Mouse (Mus musculus): ENCODE results near the gene Pard3b. TPM values are rescaled to one million over a fixed set of nuclear protein-coding genes. Genes with fewer than 3 reads are reported as not detected.

The Pard3b gene
- polyA plus RNA-seq, 1 experiment, result 3.0 TPM

GRCm38 (mm10) chr1:62624166-62624565, 985.5 kb downstream of the Pard3b start:
- Histone ChIP-seq H3K4me3 (ENCODE audit: insufficient read depth, low read depth, low read length) (no peak overlapping the region), H3K4me1 (ENCODE audit: control insufficient read depth, insufficient read depth, insufficient read length, low read length) (no peaks in the 10 kb centered on the region), H3K27ac (replicated peaks; ENCODE audit: low read depth, low read length) (no peak overlapping the region)

GRCm38 (mm10) chr1:62624836-62625235, 986.2 kb downstream of the Pard3b start:
- no peak overlapping the region for H3K4me3 ChIP-seq (ENCODE audit: insufficient read depth, low read depth, low read length)
- no peaks in the 10 kb centered on the region for H3K4me1 ChIP-seq (ENCODE audit: control insufficient read depth, insufficient read depth, insufficient read length, low read length)
- H3K27ac ChIP-seq (replicated peaks; ENCODE audit: low read depth, low read length), result no peak overlapping the region

DNA sequence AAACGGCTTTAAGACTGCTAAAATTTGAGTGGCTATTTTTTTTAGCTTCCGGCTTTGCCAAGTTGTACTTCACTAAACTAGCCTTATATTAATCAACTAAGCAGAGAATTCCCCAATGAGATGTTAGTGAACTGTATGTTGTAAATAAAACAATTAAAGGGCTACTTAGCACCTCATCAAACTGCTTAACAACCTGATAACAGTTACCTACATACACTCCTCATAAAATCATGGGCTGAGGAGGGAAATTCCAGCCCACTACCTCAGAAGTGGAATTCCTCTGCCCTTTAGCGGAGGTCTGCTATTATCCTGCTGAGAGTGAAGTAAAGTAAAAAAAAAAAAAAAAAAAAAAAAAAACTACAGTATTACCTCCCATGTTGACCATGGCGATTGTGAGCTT, 986.7 kb downstream of the Pard3b start:
- Histone ChIP-seq H3K27ac (replicated peaks; ENCODE audit: low read depth, low read length) (no peak overlapping the region), H3K4me3 (ENCODE audit: insufficient read depth, low read depth, low read length) (no peak overlapping the region), H3K4me1 (ENCODE audit: control insufficient read depth, insufficient read depth, insufficient read length, low read length) (no peaks in the 10 kb centered on the region)

GRCm38 (mm10) chr1:62625819-62626505, 987.3 kb downstream of the Pard3b start:
- H3K27ac ChIP-seq (replicated peaks; ENCODE audit: low read depth, low read length), result no peak overlapping the region

DNA sequence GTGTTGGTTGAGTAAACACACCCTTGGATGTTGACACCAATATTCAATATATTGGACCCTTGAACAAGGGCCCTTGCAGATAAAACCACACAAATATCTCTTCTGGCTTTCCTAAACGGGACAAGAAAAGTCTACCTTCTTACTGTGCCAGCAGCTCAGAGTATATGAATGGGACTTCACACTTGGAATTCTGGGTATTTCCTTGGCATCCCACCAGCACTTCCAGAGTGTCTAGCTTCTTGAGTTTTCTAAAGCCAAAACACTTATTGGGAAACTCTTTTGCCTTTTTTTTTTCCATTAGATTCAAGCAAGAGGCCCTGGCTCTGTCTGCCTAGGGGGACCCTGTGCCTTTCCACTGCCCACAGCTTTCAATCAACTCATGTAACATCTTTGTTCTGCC, 991.3 kb downstream of the Pard3b start:
- H3K27ac ChIP-seq (replicated peaks; ENCODE audit: low read depth, low read length), result no peak overlapping the region
- H3K4me3 ChIP-seq (ENCODE audit: insufficient read depth, low read depth, low read length), result no peak overlapping the region
- H3K4me1 ChIP-seq (ENCODE audit: control insufficient read depth, insufficient read depth, insufficient read length, low read length), result no peaks in the 10 kb centered on the region

More at GRCm38 (mm10) chr1:62625819-62626505, 987.3 kb downstream of the Pard3b start:
- no peaks in the 10 kb centered on the region for H3K4me1 ChIP-seq (ENCODE audit: control insufficient read depth, insufficient read depth, insufficient read length, low read length)
- H3K4me3 ChIP-seq (ENCODE audit: insufficient read depth, low read depth, low read length), result no peak overlapping the region

DNA sequence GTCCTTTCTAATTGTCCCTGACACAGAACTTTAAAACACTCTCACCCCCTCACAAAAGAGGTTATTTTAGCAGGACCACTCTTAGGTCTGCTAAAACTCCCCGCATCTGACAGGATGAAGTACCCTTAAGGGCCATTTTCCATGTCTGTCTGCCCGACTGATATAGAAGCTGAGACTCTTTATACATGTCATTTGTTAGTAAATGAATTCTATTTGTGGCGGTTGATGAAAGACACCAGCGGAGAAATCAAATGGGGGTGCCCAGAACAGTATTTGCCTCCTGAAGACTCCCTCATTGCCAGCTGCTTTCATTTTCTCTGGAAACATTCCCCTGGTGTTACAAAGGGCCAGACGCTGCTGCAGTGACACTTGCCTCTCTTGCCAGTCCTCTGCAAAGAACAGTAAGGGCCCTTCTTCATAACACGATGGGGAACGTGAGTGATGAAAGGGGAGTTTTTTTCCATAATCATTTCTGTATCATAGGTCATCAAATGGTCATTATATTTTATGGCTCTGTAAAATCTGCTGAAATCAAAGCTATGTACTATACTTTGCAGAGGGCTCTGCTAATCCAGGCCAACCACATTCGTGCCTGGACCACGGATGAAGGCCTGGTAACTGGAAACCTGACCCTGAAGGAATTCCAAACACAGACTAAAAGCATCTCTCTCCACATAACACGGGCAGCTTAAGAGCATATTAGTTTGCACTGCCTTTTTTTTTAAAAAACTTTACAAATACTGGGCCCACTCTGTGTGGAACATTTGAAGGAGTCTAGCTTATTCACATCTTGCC, 993.1 kb downstream of the Pard3b start:
- Histone ChIP-seq H3K4me3 (ENCODE audit: insufficient read depth, low read depth, low read length) (no peak overlapping the region), H3K27ac (replicated peaks; ENCODE audit: low read depth, low read length) (no peak overlapping the region), H3K4me1 (ENCODE audit: control insufficient read depth, insufficient read depth, insufficient read length, low read length) (no peaks in the 10 kb centered on the region)

DNA sequence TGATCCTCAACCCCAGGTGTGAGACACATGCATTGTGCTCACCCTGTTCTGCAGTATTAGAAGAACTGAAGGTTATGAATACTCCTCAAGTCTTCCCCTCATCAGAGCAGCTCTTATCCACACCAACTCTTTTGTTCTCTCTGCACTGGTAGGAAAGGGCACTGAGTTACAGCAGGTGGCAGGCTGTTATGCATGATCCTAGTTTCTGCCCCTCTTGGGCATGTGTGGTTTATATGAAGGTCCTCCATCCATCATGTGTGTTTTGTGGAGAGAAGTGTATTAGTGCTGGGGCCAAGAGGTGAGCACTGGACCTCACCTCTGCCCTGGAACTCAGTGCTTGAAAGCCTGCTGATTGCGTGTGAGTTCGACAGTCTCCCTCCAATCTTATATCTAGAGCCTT, 994.3 kb downstream of the Pard3b start:
- Histone ChIP-seq H3K4me3 (ENCODE audit: insufficient read depth, low read depth, low read length) (no peak overlapping the region), H3K4me1 (ENCODE audit: control insufficient read depth, insufficient read depth, insufficient read length, low read length) (no peaks in the 10 kb centered on the region), H3K27ac (replicated peaks; ENCODE audit: low read depth, low read length) (no peak overlapping the region)

DNA sequence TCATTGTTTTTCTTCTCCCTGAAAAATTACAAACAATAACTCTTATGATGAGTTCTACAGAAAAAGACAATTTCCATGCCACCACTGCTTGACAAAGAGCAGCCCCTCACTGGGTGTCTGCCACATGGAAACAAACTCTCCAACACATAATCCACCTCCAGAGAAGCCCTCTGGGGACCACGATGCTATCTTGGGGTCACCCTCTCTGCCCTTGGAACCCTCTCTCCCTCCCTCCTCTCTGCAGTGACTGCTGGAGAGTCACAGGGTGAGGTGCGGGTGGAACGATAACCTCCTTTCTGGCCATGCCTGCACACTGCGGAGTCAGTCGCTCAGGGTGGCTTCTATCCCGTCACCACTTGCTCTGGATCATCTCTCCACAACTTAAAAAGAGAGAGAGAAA, 996.6 kb downstream of the Pard3b start:
- Histone ChIP-seq H3K4me1 (ENCODE audit: control insufficient read depth, insufficient read depth, insufficient read length, low read length) (no peaks in the 10 kb centered on the region), H3K4me3 (ENCODE audit: insufficient read depth, low read depth, low read length) (no peak overlapping the region), H3K27ac (replicated peaks; ENCODE audit: low read depth, low read length) (no peak overlapping the region)

DNA sequence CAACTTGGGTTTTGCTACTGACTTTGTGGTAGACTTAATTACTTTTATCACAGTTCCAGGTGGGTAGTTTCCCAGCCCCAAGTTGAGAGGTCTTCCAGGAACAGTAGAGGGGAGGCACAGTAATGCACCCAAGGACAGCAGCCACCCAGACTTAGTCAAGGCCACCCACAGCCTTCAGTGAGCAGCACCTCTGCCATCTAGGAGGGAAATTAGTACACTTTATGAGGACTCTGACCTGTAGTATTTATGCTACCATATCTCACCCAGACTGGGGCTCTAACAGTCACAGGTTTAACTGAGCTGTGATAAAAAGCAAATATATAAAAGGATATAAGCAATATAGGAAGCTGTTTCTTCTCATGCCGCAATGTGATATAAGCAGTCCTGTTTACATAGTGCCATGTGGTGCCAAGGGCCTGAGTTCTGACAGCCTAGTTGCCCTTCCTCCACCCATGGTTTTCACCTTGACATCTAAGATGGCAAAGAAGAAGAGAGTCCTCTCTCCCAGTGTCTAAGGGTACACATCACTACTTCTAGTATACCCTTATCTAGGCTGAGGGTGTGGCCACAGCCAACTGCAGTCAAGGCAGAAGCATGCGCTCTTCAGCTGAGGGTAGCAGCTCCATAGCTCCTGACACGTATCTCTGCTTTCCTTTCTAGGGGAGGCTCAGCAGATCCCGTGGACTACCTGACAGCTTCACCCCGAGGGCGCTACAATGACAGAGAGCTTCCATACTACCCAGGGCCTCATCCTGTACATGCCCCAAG, 998.5 kb downstream of the Pard3b start:
- H3K4me1 ChIP-seq (ENCODE audit: control insufficient read depth, insufficient read depth, insufficient read length, low read length), result no peaks in the 10 kb centered on the region
- H3K4me3 ChIP-seq (ENCODE audit: insufficient read depth, low read depth, low read length), result no peak overlapping the region
- H3K27ac ChIP-seq (replicated peaks; ENCODE audit: low read depth, low read length), result no peak overlapping the region

- H3K4me1 ChIP-seq (ENCODE audit: control insufficient read depth, insufficient read depth, insufficient read length, low read length), result no peaks in the 10 kb centered on the region
- H3K4me3 ChIP-seq (ENCODE audit: insufficient read depth, low read depth, low read length), result no peak overlapping the region
- H3K27ac ChIP-seq (replicated peaks; ENCODE audit: low read depth, low read length), result no peak overlapping the region
These were observed 1000.4 kb downstream of the Pard3b start for GRCm38 (mm10) chr1:62639012-62639411.

- Histone ChIP-seq H3K27ac (replicated peaks; ENCODE audit: low read depth, low read length) (no peak overlapping the region), H3K4me1 (ENCODE audit: control insufficient read depth, insufficient read depth, insufficient read length, low read length) (no peaks in the 10 kb centered on the region)
These were observed 1000.8 kb downstream of the Pard3b start for GRCm38 (mm10) chr1:62639440-62639839.

GRCm38 (mm10) chr1:62644631-62645278, 1006.1 kb downstream of the Pard3b start:
- Histone ChIP-seq H3K4me3 (ENCODE audit: insufficient read depth, low read depth, low read length) (no peak overlapping the region), H3K27ac (replicated peaks; ENCODE audit: low read depth, low read length) (no peak overlapping the region), H3K4me1 (ENCODE audit: control insufficient read depth, insufficient read depth, insufficient read length, low read length) (no peaks in the 10 kb centered on the region)

More at GRCm38 (mm10) chr1:62639440-62639839, 1000.8 kb downstream of the Pard3b start:
- no peak overlapping the region for H3K4me3 ChIP-seq (ENCODE audit: insufficient read depth, low read depth, low read length)

- no peak overlapping the region for H3K4me3 ChIP-seq (ENCODE audit: insufficient read depth, low read depth, low read length)
- no peaks in the 10 kb centered on the region for H3K4me1 ChIP-seq (ENCODE audit: control insufficient read depth, insufficient read depth, insufficient read length, low read length)
- no peak overlapping the region for H3K27ac ChIP-seq (replicated peaks; ENCODE audit: low read depth, low read length)
These were observed 1008.2 kb downstream of the Pard3b start for GRCm38 (mm10) chr1:62646812-62647211.

DNA sequence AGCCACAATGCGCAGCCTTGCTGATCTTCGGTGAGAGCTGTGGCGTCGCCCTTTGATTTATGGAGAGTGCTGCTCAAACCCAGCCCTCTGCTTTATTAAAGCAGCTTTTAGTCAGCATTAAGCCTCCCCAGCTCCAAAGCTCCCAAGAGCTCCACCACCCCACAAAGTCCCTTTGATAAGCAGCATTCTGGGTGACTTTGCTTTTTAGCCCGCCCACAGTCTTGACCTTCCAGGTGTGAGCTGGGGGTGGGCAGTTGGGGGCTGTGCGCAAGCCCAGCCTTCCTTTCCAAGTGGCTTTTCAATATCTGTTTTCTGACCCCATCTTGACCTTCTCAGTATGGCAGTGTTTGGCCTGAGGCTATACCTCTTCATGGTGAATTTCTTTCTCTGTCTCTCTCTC, 1009.5 kb downstream of the Pard3b start:
- H3K4me3 ChIP-seq (ENCODE audit: insufficient read depth, low read depth, low read length), result no peak overlapping the region
- no peak overlapping the region for H3K27ac ChIP-seq (replicated peaks; ENCODE audit: low read depth, low read length)
- no peaks in the 10 kb centered on the region for H3K4me1 ChIP-seq (ENCODE audit: control insufficient read depth, insufficient read depth, insufficient read length, low read length)

DNA sequence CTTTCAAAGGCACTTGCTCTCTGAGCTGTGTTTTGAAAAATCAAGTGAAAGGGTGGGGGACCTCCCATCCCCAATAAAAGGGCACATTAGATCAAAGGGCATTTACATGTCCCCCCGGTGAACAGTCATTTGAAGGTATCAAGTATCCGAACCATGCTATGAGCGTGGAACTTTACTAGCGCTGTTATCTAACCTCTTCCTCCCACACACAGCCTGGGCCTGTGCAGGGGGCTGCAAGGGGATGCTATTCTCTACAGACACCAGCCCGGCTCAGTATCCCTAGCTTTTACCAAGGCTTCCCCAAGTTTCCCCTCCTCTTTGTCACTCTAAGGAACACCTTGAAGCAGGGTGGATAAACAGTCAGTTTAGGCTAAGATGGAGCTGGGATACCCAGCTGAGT, 1010.0 kb downstream of the Pard3b start:
- no peaks in the 10 kb centered on the region for H3K4me1 ChIP-seq (ENCODE audit: control insufficient read depth, insufficient read depth, insufficient read length, low read length)

More for the DNA sequence above, 1010.0 kb downstream of the Pard3b start:
- Histone ChIP-seq H3K4me3 (ENCODE audit: insufficient read depth, low read depth, low read length) (no peak overlapping the region), H3K27ac (replicated peaks; ENCODE audit: low read depth, low read length) (no peak overlapping the region)

All from brown adipose tissue, adult 24 weeks (tissue).